Mouse (Mus musculus): ENCODE results near the gene Sox13. TPM values are rescaled to one million over a fixed set of nuclear protein-coding genes. Genes with fewer than 3 reads are reported as not detected.

Sox13 gene
- polyA plus RNA-seq, 1 experiment from 2014 or later, result 9.7 TPM

- 71% methylated on average over 10 of the region's 10 CpGs for WGBS
- Histone ChIP-seq H3K4me2 (ENCODE audit: low read length) (no peak overlapping the region), H3K36me3 (ENCODE audit: control insufficient read depth, insufficient read depth, low read length) (no peaks in the 10 kb centered on the region), H3K27me3 (ENCODE audit: control insufficient read depth, insufficient read depth, low read length) (no peaks in the 10 kb centered on the region), H3K9ac (replicated peaks; ENCODE audit: low read length) (no peak overlapping the region), H3K4me3 (replicated peaks; ENCODE audit: low read depth, low read length) (no peak overlapping the region), H3K27ac (replicated peaks; ENCODE audit: low read depth, low read length) (no peak overlapping the region), H3K9me3 (ENCODE audit: control insufficient read depth, low read length) (no peaks in the 10 kb centered on the region), H3K4me1 (ENCODE audit: control insufficient read depth, insufficient read depth, low read length) (peaks cover 6% of the 10 kb centered on the region; the same call in 1 of the 2 replicates)
- no peak for ATAC-seq (ENCODE audit: low FRiP score, low TSS enrichment)
- no peak for DNase-seq
These were observed 48.4 kb downstream of the Sox13 start for GRCm38 (mm10) chr1:133375696-133376346.

GRCm38 (mm10) chr1:133372113-133372512, 52.1 kb downstream of the Sox13 start:
- Histone ChIP-seq H3K36me3 (ENCODE audit: control insufficient read depth, insufficient read depth, low read length) (no peaks in the 10 kb centered on the region), H3K4me3 (replicated peaks; ENCODE audit: low read depth, low read length) (no peak overlapping the region), H3K9ac (replicated peaks; ENCODE audit: low read length) (no peak overlapping the region), H3K4me2 (ENCODE audit: low read length) (no peak overlapping the region), H3K9me3 (ENCODE audit: control insufficient read depth, low read length) (no peaks in the 10 kb centered on the region), H3K27me3 (ENCODE audit: control insufficient read depth, insufficient read depth, low read length) (no peaks in the 10 kb centered on the region), H3K27ac (replicated peaks; ENCODE audit: low read depth, low read length) (no peak overlapping the region), H3K4me1 (ENCODE audit: control insufficient read depth, insufficient read depth, low read length) (peaks cover 14% of the 10 kb centered on the region; the same call in 1 of the 2 replicates)
- DNase-seq (no peak), ATAC-seq (ENCODE audit: low FRiP score, low TSS enrichment) (no peak)
- WGBS, result 73% methylated on average over 8 of the region's 8 CpGs

GRCm38 (mm10) chr1:133371431-133371830, 52.7 kb downstream of the Sox13 start:
- 97% methylated on average over 6 of the region's 6 CpGs for WGBS
- no peaks in the 10 kb centered on the region for H3K9me3 ChIP-seq (ENCODE audit: control insufficient read depth, low read length)
- peaks cover 14% of the 10 kb centered on the region; the same call in 1 of the 2 replicates for H3K4me1 ChIP-seq (ENCODE audit: control insufficient read depth, insufficient read depth, low read length)
- ATAC-seq (ENCODE audit: low FRiP score, low TSS enrichment) (no peak), DNase-seq (no peak)
- H3K27me3 ChIP-seq (ENCODE audit: control insufficient read depth, insufficient read depth, low read length), result no peaks in the 10 kb centered on the region
- no peak overlapping the region for H3K4me2 ChIP-seq (ENCODE audit: low read length)
- no peaks in the 10 kb centered on the region for H3K36me3 ChIP-seq (ENCODE audit: control insufficient read depth, insufficient read depth, low read length)
- H3K4me3 ChIP-seq (replicated peaks; ENCODE audit: low read depth, low read length), result no peak overlapping the region
- H3K9ac ChIP-seq (replicated peaks; ENCODE audit: low read length), result no peak overlapping the region
- H3K27ac ChIP-seq (replicated peaks; ENCODE audit: low read depth, low read length), result no peak overlapping the region

GRCm38 (mm10) chr1:133370352-133370751, 53.8 kb downstream of the Sox13 start:
- ATAC-seq (ENCODE audit: low FRiP score, low TSS enrichment), result no peak

GRCm38 (mm10) chr1:133368644-133369043, 55.5 kb downstream of the Sox13 start:
- WGBS, result 59% methylated on average over 10 of the region's 10 CpGs
- no peaks in the 10 kb centered on the region for H3K36me3 ChIP-seq (ENCODE audit: control insufficient read depth, insufficient read depth, low read length)

More at GRCm38 (mm10) chr1:133370352-133370751, 53.8 kb downstream of the Sox13 start:
- Histone ChIP-seq H3K4me2 (ENCODE audit: low read length) (no peak overlapping the region), H3K9me3 (ENCODE audit: control insufficient read depth, low read length) (no peaks in the 10 kb centered on the region), H3K9ac (replicated peaks; ENCODE audit: low read length) (no peak overlapping the region), H3K4me1 (ENCODE audit: control insufficient read depth, insufficient read depth, low read length) (peaks cover 14% of the 10 kb centered on the region; the same call in 1 of the 2 replicates), H3K27me3 (ENCODE audit: control insufficient read depth, insufficient read depth, low read length) (no peaks in the 10 kb centered on the region), H3K36me3 (ENCODE audit: control insufficient read depth, insufficient read depth, low read length) (no peaks in the 10 kb centered on the region), H3K4me3 (replicated peaks; ENCODE audit: low read depth, low read length) (no peak overlapping the region), H3K27ac (replicated peaks; ENCODE audit: low read depth, low read length) (no peak overlapping the region)
- WGBS, result 86% methylated on average over 4 of the region's 4 CpGs
- no peak for DNase-seq

GRCm38 (mm10) chr1:133367606-133368488, 56.3 kb downstream of the Sox13 start:
- no peak for ATAC-seq (ENCODE audit: low FRiP score, low TSS enrichment)
- WGBS, result 8% methylated on average over 11 of the region's 11 CpGs
- Histone ChIP-seq H3K27me3 (ENCODE audit: control insufficient read depth, insufficient read depth, low read length) (peaks cover 13% of the 10 kb centered on the region), H3K36me3 (ENCODE audit: control insufficient read depth, insufficient read depth, low read length) (no peaks in the 10 kb centered on the region), H3K9ac (replicated peaks; ENCODE audit: low read length) (no peak overlapping the region), H3K4me3 (replicated peaks; ENCODE audit: low read depth, low read length) (no peak overlapping the region), H3K4me2 (ENCODE audit: low read length) (no peak overlapping the region), H3K27ac (replicated peaks; ENCODE audit: low read depth, low read length) (no peak overlapping the region), H3K9me3 (ENCODE audit: control insufficient read depth, low read length) (no peaks in the 10 kb centered on the region), H3K4me1 (ENCODE audit: control insufficient read depth, insufficient read depth, low read length) (peaks cover 14% of the 10 kb centered on the region; the same call in 1 of the 2 replicates)
- DNase-seq, result peak; percentile 42

More at GRCm38 (mm10) chr1:133368644-133369043, 55.5 kb downstream of the Sox13 start:
- ATAC-seq (ENCODE audit: low FRiP score, low TSS enrichment) (no peak), DNase-seq (no peak)
- Histone ChIP-seq H3K27ac (replicated peaks; ENCODE audit: low read depth, low read length) (no peak overlapping the region), H3K4me3 (replicated peaks; ENCODE audit: low read depth, low read length) (no peak overlapping the region), H3K9me3 (ENCODE audit: control insufficient read depth, low read length) (no peaks in the 10 kb centered on the region), H3K4me2 (ENCODE audit: low read length) (no peak overlapping the region), H3K27me3 (ENCODE audit: control insufficient read depth, insufficient read depth, low read length) (peaks cover 13% of the 10 kb centered on the region), H3K9ac (replicated peaks; ENCODE audit: low read length) (no peak overlapping the region), H3K4me1 (ENCODE audit: control insufficient read depth, insufficient read depth, low read length) (peaks cover 14% of the 10 kb centered on the region; the same call in 1 of the 2 replicates)

- Histone ChIP-seq H3K36me3 (ENCODE audit: control insufficient read depth, insufficient read depth, low read length) (no peaks in the 10 kb centered on the region), H3K4me2 (ENCODE audit: low read length) (no peak overlapping the region), H3K9me3 (ENCODE audit: control insufficient read depth, low read length) (no peaks in the 10 kb centered on the region), H3K9ac (replicated peaks; ENCODE audit: low read length) (no peak overlapping the region), H3K27me3 (ENCODE audit: control insufficient read depth, insufficient read depth, low read length) (peaks cover 13% of the 10 kb centered on the region), H3K4me1 (ENCODE audit: control insufficient read depth, insufficient read depth, low read length) (peaks cover 8% of the 10 kb centered on the region; the same call in 1 of the 2 replicates), H3K4me3 (replicated peaks; ENCODE audit: low read depth, low read length) (no peak overlapping the region), H3K27ac (replicated peaks; ENCODE audit: low read depth, low read length) (no peak overlapping the region)
- ATAC-seq (ENCODE audit: low FRiP score, low TSS enrichment), result no peak
- no peak for DNase-seq
- 56% methylated on average over 10 of the region's 10 CpGs for WGBS
These were observed 57.1 kb downstream of the Sox13 start for GRCm38 (mm10) chr1:133366951-133367605.

- H3K4me2 ChIP-seq (ENCODE audit: low read length), result peak overlapping the region; percentile 96; the same call in 1 of the 2 replicates
- peaks cover 8% of the 10 kb centered on the region; the same call in 1 of the 2 replicates for H3K4me1 ChIP-seq (ENCODE audit: control insufficient read depth, insufficient read depth, low read length)
- no peak overlapping the region for H3K27ac ChIP-seq (replicated peaks; ENCODE audit: low read depth, low read length)
- H3K9ac ChIP-seq (replicated peaks; ENCODE audit: low read length), result no peak overlapping the region
- no peaks in the 10 kb centered on the region for H3K9me3 ChIP-seq (ENCODE audit: control insufficient read depth, low read length)
- H3K27me3 ChIP-seq (ENCODE audit: control insufficient read depth, insufficient read depth, low read length), result peaks cover 13% of the 10 kb centered on the region
- ATAC-seq (ENCODE audit: low FRiP score, low TSS enrichment) (no peak), DNase-seq (no peak)
- H3K36me3 ChIP-seq (ENCODE audit: control insufficient read depth, insufficient read depth, low read length), result no peaks in the 10 kb centered on the region
- 49% methylated on average over 2 of the region's 2 CpGs for WGBS
- no peak overlapping the region for H3K4me3 ChIP-seq (replicated peaks; ENCODE audit: low read depth, low read length)
These were observed 59.3 kb downstream of the Sox13 start for GRCm38 (mm10) chr1:133364890-133365289.
